Mouse (Mus musculus): ENCODE measurements around the gene Frmd5.
"Not testable (repeated sequence)": the region's sequence is repeated elsewhere in the genome, so short reads cannot be mapped to it uniquely, and the experiment has no call there.

Gene Frmd5

GRCm38 (mm10) chr2:121806959-121807653 is at the start of gene Frmd5:
Gene Frmd5 (minus strand): TSS chr2:121807087.
- peak; percentile 98 for DNase-seq

- DNase-seq, result no peak
Observed at GRCm38 (mm10) chr2:121853974-121854373, 47.1 kb upstream of the Frmd5 start.

DNA sequence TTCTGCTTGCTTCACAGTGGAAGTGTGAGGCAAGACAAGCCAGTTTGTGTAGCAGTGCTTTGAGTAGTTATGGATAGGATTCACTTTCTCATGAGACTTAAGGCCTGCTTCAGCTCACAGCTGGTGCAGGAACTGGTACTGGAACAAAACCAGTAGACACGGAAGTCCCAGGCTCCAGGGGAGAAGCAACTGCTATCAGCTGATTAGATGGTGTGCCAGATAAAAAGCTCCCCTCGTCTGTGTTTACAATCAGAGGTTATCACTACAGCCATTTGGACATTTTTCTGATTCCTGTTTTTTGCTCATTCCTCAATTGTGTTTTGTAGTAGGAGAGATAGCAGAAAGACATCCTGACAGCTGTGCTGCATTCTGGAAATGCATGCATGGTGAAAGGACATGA is 45.2 kb upstream of the Frmd5 start:
- no peak for DNase-seq

GRCm38 (mm10) chr2:121846050-121846449 is 39.2 kb upstream of the Frmd5 start:
- no peak for DNase-seq

DNA sequence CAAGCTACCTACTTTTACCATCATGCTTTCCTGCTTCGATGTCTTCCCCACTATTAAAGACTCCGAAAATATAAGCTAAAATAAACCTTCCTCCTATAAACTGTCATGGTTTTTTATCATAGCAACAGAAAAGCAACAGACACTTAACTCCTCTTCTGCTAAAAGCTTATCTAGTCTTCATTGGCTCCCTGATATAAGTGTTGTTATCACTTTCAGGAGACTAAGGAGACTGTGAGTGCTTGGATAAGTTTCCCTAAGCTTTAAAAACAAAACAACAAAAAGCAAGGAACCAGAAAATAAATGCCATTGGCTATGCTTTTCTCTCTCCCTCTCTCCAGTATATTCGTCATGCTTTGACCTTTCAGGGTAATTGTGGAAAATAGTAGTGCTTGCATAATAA is 35.4 kb upstream of the Frmd5 start:
- DNase-seq, result no peak

DNA sequence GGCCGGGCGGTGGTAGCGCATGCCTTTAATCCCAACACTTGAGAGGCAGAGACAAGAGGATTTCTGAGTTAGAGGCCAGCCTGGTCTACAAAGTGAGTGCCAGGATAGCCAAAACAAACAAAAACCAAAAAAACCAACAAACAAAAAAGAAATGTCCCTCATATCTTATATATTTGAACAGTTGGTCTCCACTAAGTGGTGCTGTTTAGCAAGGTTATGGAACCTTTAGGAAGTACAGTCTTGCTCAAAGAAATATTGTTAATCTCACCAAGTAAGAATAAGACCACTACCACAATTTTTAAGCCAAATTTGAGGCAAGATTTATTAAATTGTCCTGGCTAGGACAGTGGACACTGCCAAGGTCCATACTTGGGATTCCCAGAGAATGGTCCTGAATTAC is 34.6 kb upstream of the Frmd5 start:
- no peak for DNase-seq

DNA sequence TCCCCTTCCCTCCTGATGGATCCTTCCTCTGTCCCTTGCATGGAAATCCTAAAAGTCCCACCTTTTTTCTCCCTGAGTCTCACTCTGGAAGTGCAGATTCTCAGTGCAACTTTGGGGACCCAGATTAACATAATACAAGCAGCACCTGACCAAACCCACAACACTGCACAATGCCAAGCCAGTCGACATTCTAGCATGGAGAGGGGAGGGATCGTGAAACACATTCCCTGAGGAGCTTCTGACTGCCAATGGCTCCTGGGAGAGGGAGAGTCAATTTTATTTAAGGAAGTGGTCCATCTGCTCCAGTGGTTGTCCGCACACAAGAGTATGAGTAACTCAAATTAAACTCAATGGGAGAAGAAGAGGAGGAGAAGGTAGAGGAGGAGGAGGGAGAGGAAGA is 28.0 kb upstream of the Frmd5 start:
- no peak for DNase-seq

- peak; percentile 77 for DNase-seq
Observed at GRCm38 (mm10) chr2:121832484-121832894, 25.6 kb upstream of the Frmd5 start.

DNA sequence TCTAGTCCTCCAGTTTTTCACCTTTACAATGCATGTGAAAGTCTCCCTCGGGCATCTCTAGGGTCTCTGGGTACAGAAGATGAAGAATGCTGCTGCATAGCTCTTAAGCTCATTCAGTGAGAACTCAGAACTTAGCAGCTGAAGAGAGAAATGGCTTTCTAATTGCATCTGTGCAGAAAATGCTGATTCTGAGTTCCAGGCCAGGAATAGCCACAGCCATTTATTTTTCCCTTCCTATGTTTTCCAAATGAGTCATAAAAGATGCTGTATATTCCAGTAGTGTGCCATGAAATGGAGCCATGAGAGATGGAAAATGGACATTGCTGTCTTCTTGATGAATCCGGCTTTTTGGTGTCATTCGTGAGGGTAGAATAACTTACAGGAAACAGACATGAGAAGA is 21.5 kb upstream of the Frmd5 start:
- DNase-seq, result no peak

GRCm38 (mm10) chr2:121826189-121826588 is 19.3 kb upstream of the Frmd5 start:
- no peak for DNase-seq

GRCm38 (mm10) chr2:121824653-121825052 is 17.8 kb upstream of the Frmd5 start:
- no peak for DNase-seq

GRCm38 (mm10) chr2:121821787-121822186 is 14.9 kb upstream of the Frmd5 start:
- DNase-seq, result no peak

GRCm38 (mm10) chr2:121810876-121811275 is 4.0 kb upstream of the Frmd5 start:
- not testable (repeated sequence) for DNase-seq

DNA sequence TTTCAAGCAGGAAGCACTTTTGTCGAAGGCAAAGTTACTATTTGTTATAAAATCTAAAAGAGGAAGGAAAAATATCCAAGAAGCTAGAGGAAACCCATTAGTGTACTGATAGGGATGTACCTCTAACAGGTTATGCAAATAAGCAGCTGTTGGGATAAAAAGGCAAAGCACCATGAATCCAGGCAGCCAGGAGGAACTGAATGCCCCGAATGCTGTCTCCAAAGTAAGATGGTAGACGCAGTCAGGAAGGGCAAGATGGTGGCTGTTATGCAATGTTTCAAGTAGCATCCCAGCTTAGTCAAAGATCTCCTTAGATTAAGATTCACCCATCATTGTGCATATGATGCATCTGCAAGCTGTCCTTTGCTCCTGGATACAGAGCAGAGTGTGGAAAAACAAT is 2.2 kb upstream of the Frmd5 start:
- DNase-seq, result no peak

DNA sequence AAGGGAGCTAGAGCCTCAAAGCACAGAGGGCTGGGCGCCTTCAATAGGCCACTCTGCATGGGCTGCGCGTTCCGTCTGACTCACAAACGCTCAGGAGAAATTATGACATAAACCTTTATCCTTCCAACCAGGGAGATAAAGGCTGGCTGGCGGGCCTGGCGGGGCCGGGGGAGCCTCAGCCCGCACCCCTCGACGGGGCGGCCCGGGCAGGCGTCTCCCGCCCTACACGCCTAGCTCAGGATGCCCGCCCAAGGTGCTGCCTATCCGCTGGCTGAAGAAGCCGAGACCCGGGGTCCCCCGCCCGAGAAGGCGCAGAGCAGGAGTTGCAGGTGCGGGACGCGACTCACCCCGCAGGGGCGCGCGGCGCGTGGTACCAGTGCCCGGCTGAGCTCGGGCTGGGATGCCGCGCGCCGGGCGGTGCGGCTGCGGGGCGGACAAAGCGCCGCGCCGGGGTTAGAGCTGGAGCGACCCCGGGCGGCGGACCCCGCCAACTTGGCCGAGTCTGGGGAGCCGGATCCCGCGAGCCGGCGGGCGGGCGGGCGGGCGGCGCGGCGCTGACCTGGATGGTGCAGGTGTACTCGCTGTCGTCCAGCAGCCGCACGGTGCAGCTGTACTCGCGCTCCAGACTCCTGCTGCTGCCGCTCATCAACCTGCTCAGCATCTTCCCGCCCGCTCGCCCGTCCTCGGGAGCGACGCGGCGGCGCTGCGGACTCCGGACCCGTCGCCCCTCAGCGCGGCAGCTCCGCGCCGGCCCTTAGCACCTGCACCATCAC is 530 bp downstream of the Frmd5 start:
- peak; percentile 55 for DNase-seq

DNA sequence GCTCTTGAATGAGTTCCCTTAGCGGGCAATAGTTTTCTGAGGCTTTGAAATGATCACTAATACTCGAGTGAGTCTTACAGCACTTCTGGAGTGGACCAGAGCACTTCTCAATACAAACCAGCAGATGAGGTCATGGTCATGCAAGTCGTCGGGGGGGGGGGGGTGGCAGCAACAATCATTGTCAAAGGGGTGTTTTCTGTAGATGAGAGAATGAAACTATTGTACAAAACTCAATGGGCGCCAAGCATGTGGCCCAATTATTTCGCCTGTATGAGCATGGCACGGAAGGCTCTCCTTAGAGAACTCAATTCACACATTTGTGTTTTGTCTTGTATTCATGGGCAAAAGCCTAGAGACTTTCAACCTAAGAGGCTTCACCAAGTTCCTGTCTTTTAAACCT is 7.8 kb downstream of the Frmd5 start:
- no peak for DNase-seq

DNA sequence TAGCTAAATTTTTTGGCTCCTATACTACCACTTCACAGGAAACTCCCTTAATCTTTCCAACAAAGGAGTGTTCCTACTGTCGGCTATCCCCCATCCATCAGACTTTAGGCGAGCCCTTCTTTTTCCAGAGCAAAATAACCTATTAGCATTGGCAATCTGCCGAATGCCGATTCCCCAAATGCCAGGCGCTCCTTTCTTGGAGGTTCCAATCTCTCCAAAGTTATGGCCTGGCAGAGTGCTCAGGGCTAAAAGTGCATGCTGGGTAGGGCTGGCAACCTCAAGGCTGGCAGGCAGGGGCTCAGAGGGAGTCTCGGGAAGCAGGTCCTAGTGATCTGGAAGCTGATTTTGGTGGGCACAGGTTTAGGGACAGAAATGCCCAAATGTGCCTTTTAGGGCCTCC is 10.9 kb downstream of the Frmd5 start:
- DNase-seq, result no peak

DNA sequence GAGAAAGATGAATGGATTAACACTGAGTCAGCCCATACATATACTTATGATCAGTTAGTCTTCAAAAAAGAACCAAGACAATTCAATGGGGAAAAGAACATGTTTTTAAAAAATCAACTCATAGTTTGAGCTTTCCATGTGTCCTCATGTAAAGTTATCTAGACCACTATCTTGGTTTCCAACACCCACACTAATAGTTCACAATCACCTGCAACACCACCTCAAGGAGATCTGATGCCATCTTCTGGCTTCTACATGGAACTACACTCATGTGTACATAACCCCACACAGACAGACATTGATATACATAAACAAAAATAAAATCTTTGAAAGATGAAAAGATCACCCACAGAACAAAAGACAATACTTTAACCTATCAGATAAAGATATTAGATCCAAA is 17.1 kb downstream of the Frmd5 start:
- DNase-seq, result no peak

DNA sequence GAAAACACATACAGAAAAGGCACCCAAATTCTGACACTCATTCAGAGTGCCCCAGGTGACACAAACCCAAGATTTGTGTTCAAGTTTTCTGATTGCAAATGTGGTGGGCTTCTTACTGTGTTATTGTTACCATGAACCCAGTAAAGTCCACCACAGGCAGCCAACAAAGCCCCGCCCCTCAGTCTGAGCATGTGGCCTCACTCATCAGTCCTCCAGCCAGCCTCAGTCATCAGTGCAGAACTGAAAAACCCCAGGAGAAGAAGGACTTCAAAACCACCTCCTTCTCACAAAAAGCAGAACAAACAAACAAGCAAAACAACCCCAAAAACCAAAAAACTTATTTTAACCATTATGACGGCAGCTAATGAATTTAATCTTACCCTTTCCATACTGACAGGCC is 18.5 kb downstream of the Frmd5 start:
- DNase-seq, result no peak

DNA sequence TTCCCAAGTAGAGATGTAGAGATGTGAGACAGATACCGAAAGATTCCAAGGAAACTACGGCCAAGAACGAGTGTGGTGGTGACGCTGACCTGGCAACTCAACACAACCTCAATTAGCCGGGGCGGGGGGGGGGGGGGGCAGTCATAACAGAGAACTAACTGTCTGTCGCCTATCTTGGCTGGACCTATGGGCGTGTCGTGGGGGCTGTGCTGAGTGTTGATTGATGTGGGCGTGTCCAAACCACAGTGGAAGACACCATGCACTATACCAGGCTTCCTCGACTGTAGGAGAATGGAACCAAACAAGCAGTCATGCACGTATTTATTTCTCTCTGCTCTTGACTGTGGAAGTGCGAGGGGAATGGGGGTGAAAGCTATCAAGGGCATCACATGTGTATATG is 19.1 kb downstream of the Frmd5 start:
- no peak for DNase-seq

DNA sequence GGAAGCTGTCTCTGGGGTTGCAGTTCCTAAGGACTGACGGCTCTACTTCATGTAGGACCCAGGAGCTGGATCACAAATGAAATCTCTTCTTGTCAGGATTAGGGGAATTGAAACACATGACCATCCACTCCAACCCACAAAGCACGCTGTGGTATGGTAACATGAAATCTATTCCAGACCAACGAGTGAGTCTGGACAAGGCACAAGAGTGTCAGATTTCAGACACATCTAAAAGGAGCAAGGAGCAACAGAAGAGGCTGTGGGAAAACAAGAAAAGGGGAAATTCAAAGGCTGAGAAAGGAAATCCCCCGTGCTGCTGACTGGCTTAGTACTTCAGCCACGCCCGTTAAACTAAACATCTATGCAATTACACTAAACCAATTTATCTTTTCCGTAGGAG is 19.6 kb downstream of the Frmd5 start:
- DNase-seq, result no peak

DNA sequence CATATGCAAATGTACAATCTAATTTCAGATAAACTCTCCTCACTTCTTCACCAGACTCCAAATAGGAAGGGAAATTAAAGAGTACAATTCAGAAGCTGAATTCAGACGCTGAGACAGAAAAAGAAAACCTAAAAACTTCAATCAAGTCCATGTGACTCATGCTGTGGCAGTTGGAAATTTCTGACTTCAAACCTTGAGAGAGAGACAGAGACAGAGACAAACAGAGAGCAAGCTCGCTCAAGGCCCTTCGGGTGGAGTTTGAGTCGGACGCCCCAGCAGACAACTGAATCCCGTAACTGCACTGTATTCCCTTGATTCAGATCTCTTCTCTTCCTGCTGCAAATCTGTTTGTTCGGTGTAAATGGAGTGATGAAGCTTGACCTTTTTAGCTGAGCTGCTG is 30.7 kb downstream of the Frmd5 start:
- DNase-seq, result no peak

- no peak for DNase-seq
Observed at GRCm38 (mm10) chr2:121764851-121765250, 42.0 kb downstream of the Frmd5 start.

DNA sequence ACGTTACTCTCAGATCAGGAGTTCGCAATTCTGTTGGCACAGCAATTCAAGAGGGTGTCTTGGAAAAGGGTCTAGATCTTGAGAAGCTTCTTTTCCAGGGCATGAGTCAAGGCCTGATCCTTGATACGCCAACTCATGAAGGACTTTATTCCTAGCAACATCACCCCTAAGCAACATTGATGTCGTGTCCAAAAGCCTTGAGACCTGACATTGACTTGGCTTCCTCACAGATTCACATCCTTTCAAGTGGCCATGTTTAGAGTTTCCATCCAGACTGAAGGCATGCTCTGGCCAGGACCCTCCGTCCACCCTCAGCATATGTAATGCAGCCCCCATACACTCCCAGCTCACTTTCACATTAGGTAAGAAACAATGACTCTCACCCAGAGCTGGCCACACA is 45.0 kb downstream of the Frmd5 start:
- no peak for DNase-seq
